Mouse (Mus musculus): ENCODE data around the gene Mrpl22. TPM values are rescaled to one million over a fixed set of nuclear protein-coding genes. Genes with fewer than 3 reads are reported as not detected.
A peak's percentile ranks its signal among the peaks of the same experiment; 100 is the strongest.

The Mrpl22 gene
- 103 and 114 TPM in 2 replicates for polyA plus RNA-seq (2015; fragmentation: Nextera tagmentation; extraction: Ambion mirVana)

- H3K9me3 ChIP-seq = no peaks in the 10 kb centered on the region
- peak within 1 kb of the TSS; percentile 79 for H3K4me2 ChIP-seq
- under 1% methylated on average over 34 of the region's 34 CpGs for WGBS
- peak within 1 kb of the TSS; percentile 72 for H3K4me3 ChIP-seq
- no peaks in the 10 kb centered on the region for H3K27me3 ChIP-seq (replicated peaks)
- H3K4me1 ChIP-seq = peaks cover 22% of the 10 kb centered on the region
- H3K9ac ChIP-seq = peak within 1 kb of the TSS; percentile 89
- peak; percentile 79; the same call in 1 of the 2 replicates for ATAC-seq (ENCODE audit: extremely low read depth, insufficient number of reproducible peaks, low FRiP score, low TSS enrichment)
- H3K27ac ChIP-seq (replicated peaks) = peak within 1 kb of the TSS; percentile 43
- peaks cover 40% of the 10 kb centered on the region for H3K36me3 ChIP-seq
These were observed at the start of gene Mrpl22 for GRCm38 (mm10) chr11:58171459-58172091. Gene Mrpl22 (plus strand): TSS chr11:58171661.

GRCm38 (mm10) chr11:58123711-58124110 is 47.8 kb upstream of the Mrpl22 start:
- peak overlapping the region; percentile 86; the same call in 1 of the 2 replicates for H3K27ac ChIP-seq (replicated peaks)
- no peaks in the 10 kb centered on the region for H3K27me3 ChIP-seq (replicated peaks)
- peaks cover 95% of the 10 kb centered on the region for H3K36me3 ChIP-seq
- H3K4me2 ChIP-seq = no peak overlapping the region
- H3K4me1 ChIP-seq = peaks cover 52% of the 10 kb centered on the region
- no peak overlapping the region for H3K9ac ChIP-seq
- no peak overlapping the region for H3K4me3 ChIP-seq
- no peaks in the 10 kb centered on the region for H3K9me3 ChIP-seq
- ATAC-seq (ENCODE audit: extremely low read depth, insufficient number of reproducible peaks, low FRiP score, low TSS enrichment) = no peak
- 88% methylated on average over 2 of the region's 2 CpGs for WGBS

GRCm38 (mm10) chr11:58125021-58125420 is 46.4 kb upstream of the Mrpl22 start:
- Histone ChIP-seq H3K27ac (replicated peaks) (peak overlapping the region; percentile 86), H3K27me3 (replicated peaks) (no peaks in the 10 kb centered on the region), H3K4me2 (no peak overlapping the region), H3K9ac (peak overlapping the region; percentile 61), H3K36me3 (peaks cover 97% of the 10 kb centered on the region), H3K4me1 (peaks cover 47% of the 10 kb centered on the region), H3K9me3 (no peaks in the 10 kb centered on the region), H3K4me3 (no peak overlapping the region)
- peak; percentile 48; the same call in 1 of the 2 replicates for ATAC-seq (ENCODE audit: extremely low read depth, insufficient number of reproducible peaks, low FRiP score, low TSS enrichment)
- 48% methylated on average over 11 of the region's 11 CpGs for WGBS

- Histone ChIP-seq H3K27ac (replicated peaks) (peak overlapping the region; percentile 86), H3K27me3 (replicated peaks) (no peaks in the 10 kb centered on the region), H3K4me1 (peaks cover 38% of the 10 kb centered on the region), H3K36me3 (peaks cover 97% of the 10 kb centered on the region), H3K4me2 (no peak overlapping the region), H3K9ac (peak overlapping the region; percentile 56; the same call in 1 of the 2 replicates), H3K9me3 (no peaks in the 10 kb centered on the region), H3K4me3 (no peak overlapping the region)
- 44% methylated on average over 7 of the region's 7 CpGs for WGBS
- ATAC-seq (ENCODE audit: extremely low read depth, insufficient number of reproducible peaks, low FRiP score, low TSS enrichment) = 0 out of 2 replicates have a peak, but pooled peaks have one; percentile 14
These were observed 44.9 kb upstream of the Mrpl22 start for GRCm38 (mm10) chr11:58126397-58127160.

- Histone ChIP-seq H3K4me2 (no peak overlapping the region), H3K36me3 (peaks cover 98% of the 10 kb centered on the region), H3K9me3 (no peaks in the 10 kb centered on the region), H3K9ac (no peak overlapping the region), H3K27me3 (replicated peaks) (no peaks in the 10 kb centered on the region), H3K4me1 (peaks cover 38% of the 10 kb centered on the region), H3K4me3 (no peak overlapping the region), H3K27ac (replicated peaks) (no peak overlapping the region)
- no peak for ATAC-seq (ENCODE audit: extremely low read depth, insufficient number of reproducible peaks, low FRiP score, low TSS enrichment)
- 53% methylated on average over 2 of the region's 2 CpGs for WGBS
These were observed 43.9 kb upstream of the Mrpl22 start for GRCm38 (mm10) chr11:58127544-58127943.

GRCm38 (mm10) chr11:58129302-58129843 is 42.1 kb upstream of the Mrpl22 start:
- H3K4me2 ChIP-seq = no peak overlapping the region
- peaks cover 98% of the 10 kb centered on the region for H3K36me3 ChIP-seq
- H3K4me1 ChIP-seq = peaks cover 30% of the 10 kb centered on the region
- no peaks in the 10 kb centered on the region for H3K27me3 ChIP-seq (replicated peaks)
- H3K4me3 ChIP-seq = no peak overlapping the region
- no peaks in the 10 kb centered on the region for H3K9me3 ChIP-seq
- 78% methylated on average over 6 of the region's 6 CpGs for WGBS
- no peak overlapping the region for H3K27ac ChIP-seq (replicated peaks)
- H3K9ac ChIP-seq = no peak overlapping the region
- ATAC-seq (ENCODE audit: extremely low read depth, insufficient number of reproducible peaks, low FRiP score, low TSS enrichment) = no peak

- no peaks in the 10 kb centered on the region for H3K27me3 ChIP-seq (replicated peaks)
- no peak overlapping the region for H3K27ac ChIP-seq (replicated peaks)
- no peak overlapping the region for H3K4me2 ChIP-seq
- peaks cover 4% of the 10 kb centered on the region; the same call in 1 of the 2 replicates for H3K4me1 ChIP-seq
- peaks cover 100% of the 10 kb centered on the region for H3K36me3 ChIP-seq
- H3K9me3 ChIP-seq = no peaks in the 10 kb centered on the region
- 86% methylated on average over 3 of the region's 3 CpGs for WGBS
- no peak overlapping the region for H3K9ac ChIP-seq
- ATAC-seq (ENCODE audit: extremely low read depth, insufficient number of reproducible peaks, low FRiP score, low TSS enrichment) = no peak
- H3K4me3 ChIP-seq = no peak overlapping the region
These were observed 39.4 kb upstream of the Mrpl22 start for GRCm38 (mm10) chr11:58132026-58132425.

GRCm38 (mm10) chr11:58134869-58135268 is 36.6 kb upstream of the Mrpl22 start:
- H3K4me2 ChIP-seq = no peak overlapping the region
- no peaks in the 10 kb centered on the region for H3K4me1 ChIP-seq
- no peaks in the 10 kb centered on the region for H3K9me3 ChIP-seq
- H3K27ac ChIP-seq (replicated peaks) = no peak overlapping the region
- no peaks in the 10 kb centered on the region for H3K27me3 ChIP-seq (replicated peaks)
- H3K4me3 ChIP-seq = no peak overlapping the region
- no peak overlapping the region for H3K9ac ChIP-seq
- peaks cover 100% of the 10 kb centered on the region for H3K36me3 ChIP-seq
- no peak for ATAC-seq (ENCODE audit: extremely low read depth, insufficient number of reproducible peaks, low FRiP score, low TSS enrichment)

- Histone ChIP-seq H3K9me3 (no peaks in the 10 kb centered on the region), H3K4me3 (no peak overlapping the region), H3K36me3 (peaks cover 100% of the 10 kb centered on the region), H3K27me3 (replicated peaks) (no peaks in the 10 kb centered on the region), H3K4me2 (no peak overlapping the region), H3K4me1 (no peaks in the 10 kb centered on the region), H3K27ac (replicated peaks) (no peak overlapping the region), H3K9ac (no peak overlapping the region)
- ATAC-seq (ENCODE audit: extremely low read depth, insufficient number of reproducible peaks, low FRiP score, low TSS enrichment) = no peak
These were observed 36.2 kb upstream of the Mrpl22 start for GRCm38 (mm10) chr11:58135296-58135695.

GRCm38 (mm10) chr11:58136677-58137076 is 34.8 kb upstream of the Mrpl22 start:
- Histone ChIP-seq H3K4me1 (no peaks in the 10 kb centered on the region), H3K4me3 (no peak overlapping the region), H3K27me3 (replicated peaks) (no peaks in the 10 kb centered on the region), H3K36me3 (peaks cover 100% of the 10 kb centered on the region), H3K9ac (no peak overlapping the region), H3K27ac (replicated peaks) (no peak overlapping the region), H3K9me3 (no peaks in the 10 kb centered on the region), H3K4me2 (no peak overlapping the region)
- ATAC-seq (ENCODE audit: extremely low read depth, insufficient number of reproducible peaks, low FRiP score, low TSS enrichment) = no peak
- WGBS = 83% methylated on average over 6 of the region's 6 CpGs

- Histone ChIP-seq H3K36me3 (peaks cover 96% of the 10 kb centered on the region), H3K9ac (no peak overlapping the region), H3K4me3 (no peak overlapping the region), H3K27ac (replicated peaks) (no peak overlapping the region), H3K27me3 (replicated peaks) (no peaks in the 10 kb centered on the region), H3K4me1 (no peaks in the 10 kb centered on the region), H3K9me3 (no peaks in the 10 kb centered on the region), H3K4me2 (no peak overlapping the region)
- ATAC-seq (ENCODE audit: extremely low read depth, insufficient number of reproducible peaks, low FRiP score, low TSS enrichment) = no peak
- 84% methylated on average over 11 of the region's 11 CpGs for WGBS
These were observed 32.6 kb upstream of the Mrpl22 start for GRCm38 (mm10) chr11:58138821-58139220.

Measured in heart, embryonic 13.5 days (tissue).